Mouse (Mus musculus) stomach, embryonic 14.5 days (tissue): ENCODE measurements around the gene Gli1. TPM values are rescaled to one million over a fixed set of nuclear protein-coding genes. Genes with fewer than 3 reads are reported as not detected.

Source experiments
- ATAC-seq: fragments of 200-750 bp; cut with Nextera tagmentation; 2 replicates; pipeline ENCODE4 v1.8.0; 2017; ENCODE audit warnings: low read depth, moderate TSS enrichment; ENCODE audit not compliant: insufficient number of reproducible peaks, insufficient read depth, low FRiP score
- H3K27ac ChIP-seq: fragments of 300-500 bp; sonication (generic); 2 replicates; pipeline ENCODE4 v1.5.1; 2014; ENCODE audit warnings: mild to moderate bottlenecking, low read length, moderate library complexity, mixed read lengths
- H3K27me3 ChIP-seq: fragments of 300-500 bp; sonication (generic); 2 replicates; pipeline ENCODE4 v1.6.1; 2014; ENCODE audit warnings: low read length, control low read depth, mixed read lengths; ENCODE audit not compliant: control insufficient read depth, insufficient read depth
- H3K36me3 ChIP-seq: fragments of 300-500 bp; sonication (generic); 2 replicates; pipeline ENCODE4 v1.6.1; 2014; ENCODE audit warnings: mild to moderate bottlenecking, control low read depth, low read length, moderate library complexity, mixed read lengths; ENCODE audit not compliant: control insufficient read depth, insufficient read depth
- H3K4me1 ChIP-seq: fragments of 300-500 bp; sonication (generic); 2 replicates; pipeline ENCODE4 v1.6.1; 2014; ENCODE audit warnings: low read length, control low read depth, mixed read lengths; ENCODE audit not compliant: control insufficient read depth, insufficient read depth
- H3K4me2 ChIP-seq: fragments of 300-500 bp; sonication (generic); replicated peaks from 2 replicates; pipeline ENCODE4 v1.6.1; 2014; ENCODE audit warnings: low read depth, low read length, control low read depth
- H3K4me3 ChIP-seq: fragments of 300-500 bp; sonication (generic); 2 replicates; pipeline ENCODE4 v1.5.1; 2014; ENCODE audit warnings: low read depth, low read length, control low read depth
- H3K9ac ChIP-seq: fragments of 300-500 bp; sonication (generic); replicated peaks from 2 replicates; pipeline ENCODE4 v1.6.1; 2014; ENCODE audit warnings: low read depth, mild to moderate bottlenecking, control low read depth, low read length, moderate library complexity, mixed read lengths
- H3K9me3 ChIP-seq: fragments of 300-500 bp; sonication (generic); 2 replicates; pipeline ENCODE4 v1.6.1; 2016; ENCODE audit warnings: low read depth, low read length, control low read depth; ENCODE audit not compliant: control insufficient read depth
- WGBS: fragments of 180-500 bp; shearing (Covaris S2); extraction: QIAGEN DNeasy Blood & Tissue Kit; methylation state at CpG from one replicate; pipeline ENCODE4 v1.1.7; 2014; 5-methylcytosine and 5-hydroxymethylcytosine counted together
- polyA plus RNA-seq: library from polyadenylated mRNA; unstranded; fragments of >200 nt; fragmentation: Nextera tagmentation; extraction: Ambion mirVana; gene quantifications from 2 replicates; pipeline ENCODE4 v1.2.1, GENCODE M21; 2014

The Gli1 gene
- polyA plus RNA-seq, 1 experiment from 2014 or later, result 17.6 TPM

GRCm38 (mm10) chr10:127332211-127332874 lies 9.4 kb downstream of the Gli1 start:
- no peak for ATAC-seq
- Histone ChIP-seq H3K9me3 (no peaks in the 10 kb centered on the region), H3K27me3 (0 out of 2 replicates have a peak, but pooled peaks cover 9% of the 10 kb centered on the region), H3K27ac (no peak overlapping the region), H3K4me2 (no peak overlapping the region), H3K36me3 (peaks cover 15% of the 10 kb centered on the region; the same call in 1 of the 2 replicates), H3K4me3 (no peak overlapping the region), H3K9ac (no peak overlapping the region), H3K4me1 (no peaks in the 10 kb centered on the region)
- 53% methylated on average over 31 of the region's 31 CpGs for WGBS

DNA sequence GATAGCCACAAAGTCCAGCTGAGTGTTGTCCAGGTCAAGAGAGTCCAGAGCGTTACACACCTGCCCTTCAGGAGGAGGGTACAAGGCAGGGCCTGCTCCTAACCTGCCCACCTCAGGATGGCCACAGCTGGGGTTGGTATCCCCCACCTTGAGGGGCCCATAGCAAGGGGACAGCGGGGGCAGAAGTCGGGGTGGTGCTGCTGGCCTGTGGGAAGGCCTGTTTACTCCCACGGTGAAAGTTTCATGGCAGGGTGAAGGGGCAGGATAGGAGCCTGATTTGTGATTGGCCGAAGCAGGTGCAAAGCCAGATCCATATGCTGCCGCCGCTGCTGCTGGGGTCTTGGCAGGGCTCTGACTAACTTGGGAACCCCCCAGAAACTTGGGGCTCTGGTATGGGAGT lies 11.6 kb downstream of the Gli1 start:
- Histone ChIP-seq H3K9ac (no peak overlapping the region), H3K27ac (no peak overlapping the region), H3K36me3 (peaks cover 12% of the 10 kb centered on the region; the same call in 1 of the 2 replicates), H3K4me2 (no peak overlapping the region), H3K27me3 (0 out of 2 replicates have a peak, but pooled peaks cover 19% of the 10 kb centered on the region), H3K9me3 (0 out of 2 replicates have a peak, but pooled peaks cover 3% of the 10 kb centered on the region), H3K4me3 (no peak overlapping the region), H3K4me1 (peaks cover 14% of the 10 kb centered on the region; the same call in 1 of the 2 replicates)
- WGBS, result 79% methylated on average over 7 of the region's 7 CpGs
- ATAC-seq, result no peak

- Histone ChIP-seq H3K4me3 (no peak overlapping the region), H3K9ac (no peak overlapping the region), H3K4me1 (peaks cover 14% of the 10 kb centered on the region; the same call in 1 of the 2 replicates), H3K9me3 (0 out of 2 replicates have a peak, but pooled peaks cover 3% of the 10 kb centered on the region), H3K4me2 (no peak overlapping the region), H3K27ac (no peak overlapping the region), H3K36me3 (peaks cover 9% of the 10 kb centered on the region; the same call in 1 of the 2 replicates), H3K27me3 (0 out of 2 replicates have a peak, but pooled peaks cover 22% of the 10 kb centered on the region)
- ATAC-seq, result no peak
- 44% methylated on average over 18 of the region's 18 CpGs for WGBS
These were observed 14.2 kb downstream of the Gli1 start for GRCm38 (mm10) chr10:127327461-127328145.

GRCm38 (mm10) chr10:127326828-127327227 lies 14.9 kb downstream of the Gli1 start:
- ATAC-seq, result no peak
- WGBS, result 6% methylated on average over 29 of the region's 29 CpGs
- 0 out of 2 replicates have a peak, but pooled peaks cover 22% of the 10 kb centered on the region for H3K27me3 ChIP-seq

GRCm38 (mm10) chr10:127326017-127326801 lies 15.6 kb downstream of the Gli1 start:
- 1% methylated on average over 51 of the region's 54 CpGs for WGBS
- Histone ChIP-seq H3K9me3 (0 out of 2 replicates have a peak, but pooled peaks cover 3% of the 10 kb centered on the region), H3K27me3 (0 out of 2 replicates have a peak, but pooled peaks cover 22% of the 10 kb centered on the region), H3K4me3 (peak overlapping the region; percentile 48), H3K27ac (no peak overlapping the region), H3K9ac (peak overlapping the region; percentile 36), H3K36me3 (peaks cover 6% of the 10 kb centered on the region; the same call in 1 of the 2 replicates), H3K4me1 (peaks cover 14% of the 10 kb centered on the region; the same call in 1 of the 2 replicates), H3K4me2 (peak overlapping the region; percentile 96)
- no peak for ATAC-seq

More at GRCm38 (mm10) chr10:127326828-127327227, 14.9 kb downstream of the Gli1 start:
- Histone ChIP-seq H3K4me2 (peak overlapping the region; percentile 96), H3K27ac (no peak overlapping the region), H3K9ac (peak overlapping the region; percentile 36), H3K4me3 (peak overlapping the region; percentile 48), H3K36me3 (peaks cover 9% of the 10 kb centered on the region; the same call in 1 of the 2 replicates), H3K4me1 (peaks cover 14% of the 10 kb centered on the region; the same call in 1 of the 2 replicates), H3K9me3 (0 out of 2 replicates have a peak, but pooled peaks cover 3% of the 10 kb centered on the region)

- 0 out of 2 replicates have a peak, but pooled peaks cover 22% of the 10 kb centered on the region for H3K27me3 ChIP-seq
These were observed 16.2 kb downstream of the Gli1 start for GRCm38 (mm10) chr10:127325454-127326016.

GRCm38 (mm10) chr10:127324495-127324894 lies 17.3 kb downstream of the Gli1 start:
- Histone ChIP-seq H3K36me3 (no peaks in the 10 kb centered on the region), H3K4me3 (no peak overlapping the region), H3K9me3 (0 out of 2 replicates have a peak, but pooled peaks cover 3% of the 10 kb centered on the region), H3K4me2 (no peak overlapping the region), H3K9ac (no peak overlapping the region), H3K4me1 (peaks cover 14% of the 10 kb centered on the region; the same call in 1 of the 2 replicates), H3K27ac (no peak overlapping the region), H3K27me3 (0 out of 2 replicates have a peak, but pooled peaks cover 22% of the 10 kb centered on the region)
- 14% methylated on average over 7 of the region's 7 CpGs for WGBS
- ATAC-seq, result no peak

More at GRCm38 (mm10) chr10:127325454-127326016, 16.2 kb downstream of the Gli1 start:
- Histone ChIP-seq H3K4me3 (peak overlapping the region; percentile 48; the same call in 1 of the 2 replicates), H3K4me2 (peak overlapping the region; percentile 96), H3K27ac (no peak overlapping the region), H3K4me1 (peaks cover 14% of the 10 kb centered on the region; the same call in 1 of the 2 replicates), H3K9me3 (0 out of 2 replicates have a peak, but pooled peaks cover 3% of the 10 kb centered on the region), H3K36me3 (no peaks in the 10 kb centered on the region; the same call in 1 of the 2 replicates), H3K9ac (no peak overlapping the region)
- no peak for ATAC-seq
- 36% methylated on average over 14 of the region's 14 CpGs for WGBS
